Mouse (Mus musculus) cerebellum, adult 18-20 months (tissue): ENCODE results near the gene Wdr19.

Experiments used
- DNase-seq, 2 experiments: peaks; one replicate each; pipeline ENCODE4 v3.0.0; 2021

Gene Wdr19

DNA sequence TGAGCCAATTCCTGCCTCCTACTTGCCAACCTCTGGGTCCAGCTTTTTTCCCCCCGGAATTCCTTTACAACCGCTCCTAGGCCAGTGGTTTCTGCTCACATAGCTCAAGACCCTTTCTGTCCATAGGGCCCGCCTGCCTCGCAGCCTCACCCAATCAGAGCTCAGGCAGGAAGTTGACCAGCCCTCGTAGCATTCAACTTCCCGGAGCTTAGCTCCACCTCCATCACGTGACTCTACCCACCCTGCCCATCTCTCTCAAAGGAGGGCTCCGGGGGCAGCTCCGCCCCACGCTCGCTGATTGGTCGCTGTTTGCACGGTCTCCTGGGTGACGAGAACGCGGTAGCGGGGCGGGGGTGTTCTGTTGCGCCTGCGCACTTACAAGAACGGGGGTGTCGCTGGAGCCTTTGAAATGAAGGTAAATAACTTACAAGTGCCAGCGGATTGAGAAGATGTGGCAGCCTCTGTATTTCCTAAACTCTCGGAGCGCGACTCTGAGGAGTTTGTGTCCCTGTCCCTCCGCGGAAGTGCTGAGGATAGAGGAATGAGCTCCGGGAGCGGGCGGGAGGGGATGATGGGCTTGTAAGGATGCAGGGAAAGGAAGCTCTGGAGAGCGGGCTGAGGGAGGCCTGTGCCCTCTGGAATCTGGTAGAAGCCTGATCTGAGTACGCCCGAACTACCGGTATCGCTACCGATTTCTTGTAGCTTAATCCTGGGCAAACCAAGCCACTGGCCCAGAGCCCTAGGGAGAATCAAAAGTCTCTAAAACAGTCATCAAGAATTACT is at the start of gene Wdr19:
Gene Wdr19 (plus strand): TSS at position 351 of the 783 bp plus-strand sequence.
- peak; percentile 97 to 100 for DNase-seq

DNA sequence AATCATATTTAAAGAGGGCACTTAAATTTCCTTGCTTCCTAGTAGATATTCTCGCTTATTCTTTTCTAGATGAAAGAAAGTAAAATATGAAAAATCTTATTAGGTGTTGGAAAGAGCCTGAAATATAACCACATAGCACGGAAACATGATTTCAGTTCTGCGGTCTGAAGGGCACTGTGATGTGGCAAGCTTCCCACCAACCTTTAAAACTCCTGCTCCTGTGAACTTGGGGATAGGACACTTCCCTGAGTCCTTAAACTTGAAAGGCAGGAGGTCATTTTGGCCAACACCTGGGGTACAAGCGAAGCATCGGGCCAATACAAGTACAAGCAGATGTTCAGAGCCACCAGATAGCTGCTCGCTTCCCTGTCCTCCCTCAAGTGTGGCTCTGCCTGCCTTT is 49.8 kb upstream of the Wdr19 start:
- DNase-seq: no peak

DNA sequence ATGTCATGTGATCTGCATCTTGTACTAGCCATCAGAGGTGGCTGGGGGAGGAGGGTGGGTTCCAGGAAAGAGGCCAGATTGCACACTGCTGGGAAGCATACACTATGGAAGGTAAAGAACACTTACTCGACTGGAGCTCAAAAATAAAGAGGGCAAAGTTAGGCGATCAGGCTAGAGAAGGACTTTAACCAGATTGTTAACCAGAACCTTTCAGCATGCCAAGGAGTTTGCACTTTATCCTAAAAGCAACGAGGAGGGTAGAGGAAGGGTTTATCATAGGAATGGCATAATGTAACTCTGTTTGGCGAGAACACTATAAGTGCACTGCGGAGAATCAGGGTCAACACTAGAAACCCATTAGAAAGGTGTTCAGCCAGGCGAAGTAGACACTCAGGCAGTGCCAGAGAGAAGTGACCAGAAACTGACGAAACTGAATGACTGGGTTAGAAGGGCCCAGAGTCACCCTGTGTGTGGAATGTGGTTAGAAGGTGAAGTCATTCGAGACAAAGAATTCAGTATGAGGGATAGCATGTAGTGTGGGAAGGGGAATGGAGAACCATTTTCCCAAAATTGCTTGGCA is 49.0 kb upstream of the Wdr19 start:
- DNase-seq: no peak

DNA sequence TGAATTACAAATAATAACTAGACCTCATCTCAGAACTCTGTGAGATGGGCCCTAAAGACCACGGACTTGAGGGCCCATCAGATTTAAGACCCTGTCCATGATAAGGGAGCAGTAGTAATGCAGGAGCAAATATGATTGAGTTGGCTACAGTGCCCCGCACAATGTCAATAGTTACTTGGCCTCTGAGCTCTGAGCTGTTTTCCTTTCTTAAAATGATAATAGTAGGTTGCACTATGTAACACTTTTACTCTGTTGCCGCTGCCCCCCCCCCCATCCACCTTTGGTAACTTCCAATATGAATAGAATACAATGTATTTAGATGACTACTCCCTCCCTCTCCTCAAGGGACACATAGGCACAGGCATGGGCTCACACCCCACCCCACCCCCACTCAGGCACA is 48.2 kb upstream of the Wdr19 start:
- DNase-seq: no peak

DNA sequence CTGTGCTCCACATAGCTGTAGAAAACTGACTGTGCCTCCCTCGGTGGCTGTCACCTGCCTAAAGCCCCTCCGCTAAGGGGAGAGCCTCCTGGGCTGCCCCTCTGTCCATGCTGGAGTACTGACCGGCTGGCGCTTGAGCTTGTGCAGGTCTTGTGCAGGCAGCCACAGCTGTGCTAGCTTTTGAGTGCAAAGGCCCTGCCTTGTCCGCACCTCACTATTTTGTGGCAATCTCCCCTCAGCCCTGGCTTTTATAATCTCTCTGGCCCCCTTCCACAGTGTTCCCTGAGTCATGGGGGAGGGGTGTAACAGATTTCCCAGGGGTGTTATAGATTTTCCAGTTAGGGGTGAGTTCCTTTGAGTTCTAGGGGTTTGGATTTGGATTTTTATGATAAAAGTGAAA is 47.7 kb upstream of the Wdr19 start:
- DNase-seq: no peak

DNA sequence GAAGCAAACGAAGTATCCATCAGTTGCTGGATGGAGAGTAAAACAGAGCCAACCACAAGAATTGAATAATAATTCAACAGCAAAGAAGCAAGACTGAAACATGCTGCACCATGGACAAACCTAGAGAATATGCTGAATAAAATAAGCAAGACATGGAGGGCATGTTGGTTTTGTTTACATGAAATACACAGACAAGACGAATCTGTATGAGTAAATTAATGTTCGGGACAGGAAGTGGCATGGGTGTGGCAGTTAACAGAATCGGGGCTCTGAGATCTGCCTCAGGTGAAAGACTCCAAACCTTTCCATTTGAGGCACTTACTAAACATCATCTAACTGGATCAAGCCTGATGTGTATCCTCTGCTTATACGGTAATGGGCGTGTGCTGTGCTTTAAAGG is 45.2 kb upstream of the Wdr19 start:
- DNase-seq: no peak

DNA sequence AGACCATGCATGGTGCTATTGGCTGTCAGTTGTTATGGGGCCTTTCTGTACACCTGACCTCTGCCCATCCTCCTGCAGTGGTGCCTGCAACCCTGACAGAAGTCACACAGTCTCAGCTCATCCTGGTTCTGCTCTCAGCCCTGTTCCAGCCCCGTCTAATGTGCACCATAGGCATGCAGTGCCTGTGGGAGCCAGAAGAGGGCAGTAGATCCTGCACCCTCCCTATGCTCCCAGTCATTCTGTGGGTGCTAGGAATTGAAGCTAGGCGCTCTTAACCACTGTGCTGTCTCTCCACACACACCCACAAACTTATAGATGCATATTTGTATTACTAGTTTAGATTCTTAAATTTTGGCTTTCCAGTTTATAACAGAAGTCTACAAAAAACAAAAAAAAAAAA is 42.6 kb upstream of the Wdr19 start:
- peak in 1 of 2 experiments; percentile 11 for DNase-seq

DNA sequence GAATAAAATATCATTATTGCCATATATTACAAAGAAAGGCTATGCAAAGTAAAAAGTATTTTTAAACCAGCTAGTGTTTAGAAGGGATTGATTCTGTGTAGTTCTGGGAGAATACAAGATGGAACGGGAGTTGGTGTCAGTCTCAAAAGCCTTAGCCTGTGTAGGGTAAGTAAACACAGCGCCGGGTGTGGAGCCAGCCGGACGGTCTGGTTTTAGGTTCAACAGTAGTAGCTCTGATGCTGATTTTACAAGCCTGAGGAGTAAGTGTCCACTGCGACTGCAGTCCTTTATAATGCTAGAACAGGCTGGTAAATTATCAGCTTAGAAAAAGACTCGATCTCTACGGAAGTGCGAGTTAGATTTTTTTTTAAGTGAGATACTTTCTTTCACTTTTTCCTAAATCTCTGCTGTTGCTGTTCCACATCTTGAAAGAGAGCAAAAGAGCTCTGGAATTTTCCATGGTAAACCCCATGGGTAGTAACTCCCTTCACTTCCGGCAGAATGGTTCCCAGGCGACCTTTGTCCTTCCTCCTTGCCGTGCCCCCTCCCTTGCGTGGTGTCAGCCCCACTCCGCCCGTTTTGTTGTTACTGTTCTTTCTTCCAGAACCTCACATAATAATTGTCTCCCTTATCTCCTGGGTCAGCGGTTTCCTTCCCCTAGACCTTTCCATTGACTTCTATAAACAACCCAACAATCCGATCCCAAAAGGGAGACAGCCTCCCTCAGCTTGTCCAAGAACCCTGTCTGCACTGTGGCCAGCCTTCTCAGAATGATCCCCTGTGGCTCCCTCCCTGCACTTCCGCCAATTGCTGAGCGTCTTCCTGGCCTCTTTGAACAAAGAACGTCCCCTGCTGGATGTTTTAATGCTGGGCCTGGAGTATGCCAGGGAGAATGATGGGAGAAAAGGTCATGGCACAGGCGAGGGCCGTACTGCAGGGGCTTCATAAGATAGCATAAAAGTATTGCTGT is 41.8 kb upstream of the Wdr19 start:
- no peak for DNase-seq

DNA sequence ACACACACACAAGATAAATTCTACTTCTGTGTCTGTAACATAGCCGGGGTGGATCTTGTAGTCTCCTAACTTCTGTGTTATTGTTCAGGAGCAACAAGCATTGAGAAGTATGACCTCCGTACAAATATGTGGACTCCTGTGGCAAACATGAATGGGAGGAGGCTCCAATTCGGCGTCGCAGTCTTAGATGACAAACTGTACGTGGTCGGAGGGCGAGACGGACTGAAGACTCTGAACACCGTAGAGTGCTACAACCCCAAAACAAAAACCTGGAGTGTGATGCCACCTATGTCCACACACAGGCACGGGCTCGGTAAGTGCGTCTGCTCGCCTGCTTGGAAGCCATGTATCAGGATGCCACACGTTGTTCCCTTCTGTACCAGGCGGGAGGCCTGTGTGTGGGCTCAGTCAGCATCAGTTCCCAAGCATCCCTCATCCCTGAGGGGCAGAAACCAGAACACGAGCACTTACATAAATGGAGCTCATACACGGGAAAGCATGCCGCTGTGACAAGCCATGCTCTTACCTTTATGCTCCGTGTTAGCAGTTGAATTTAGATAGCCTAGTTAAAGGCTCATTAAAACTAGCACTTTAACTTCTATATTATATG is 40.7 kb upstream of the Wdr19 start:
- DNase-seq: no peak

DNA sequence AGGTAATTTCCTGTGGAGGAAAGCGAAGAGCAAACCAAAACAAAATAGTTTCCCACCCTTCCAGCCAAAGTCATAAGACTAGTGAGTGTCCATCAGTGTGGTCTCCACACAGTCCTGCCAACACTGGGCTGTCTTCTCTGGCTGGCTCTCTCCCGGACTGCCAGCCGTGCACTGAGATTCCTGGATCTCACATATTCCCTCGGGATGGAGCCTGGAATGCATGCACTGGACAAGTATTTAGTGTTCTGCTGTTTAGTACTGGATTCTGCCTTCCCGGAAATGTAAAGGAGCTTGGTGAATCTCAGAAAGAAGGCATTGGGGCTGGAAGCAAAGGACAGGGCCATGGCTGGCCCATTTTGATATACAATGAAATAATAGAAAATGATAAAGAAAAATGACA is 36.5 kb upstream of the Wdr19 start:
- no peak for DNase-seq

DNA sequence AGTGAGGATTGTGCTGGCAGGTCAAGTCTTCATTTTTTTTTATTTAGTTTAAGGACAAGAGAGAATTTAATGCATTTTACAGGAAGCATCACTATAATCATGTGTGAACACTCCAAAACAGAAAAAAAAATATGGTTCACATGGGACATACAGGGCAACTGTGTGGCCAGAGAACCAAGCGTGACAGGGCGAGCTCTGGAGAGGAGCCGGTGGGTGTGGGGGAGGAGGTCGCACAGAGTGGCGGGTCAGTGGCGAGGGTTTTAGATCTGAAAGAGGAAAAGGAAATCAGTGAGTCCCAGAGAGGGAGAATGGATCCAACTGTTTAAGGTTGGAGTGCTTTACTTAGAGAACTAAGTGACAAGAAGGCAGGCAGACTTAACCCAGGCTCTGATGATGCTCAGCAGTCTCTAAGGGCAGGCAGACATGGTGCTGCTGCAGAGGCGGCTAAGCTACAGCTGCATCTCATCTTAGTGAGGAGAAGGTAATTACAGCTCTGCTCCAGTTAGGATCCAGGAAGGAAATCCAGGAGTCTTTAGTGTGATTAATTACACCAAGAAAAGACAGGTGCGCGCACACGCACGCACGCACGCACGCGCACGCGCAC is 35.9 kb upstream of the Wdr19 start:
- no peak for DNase-seq

DNA sequence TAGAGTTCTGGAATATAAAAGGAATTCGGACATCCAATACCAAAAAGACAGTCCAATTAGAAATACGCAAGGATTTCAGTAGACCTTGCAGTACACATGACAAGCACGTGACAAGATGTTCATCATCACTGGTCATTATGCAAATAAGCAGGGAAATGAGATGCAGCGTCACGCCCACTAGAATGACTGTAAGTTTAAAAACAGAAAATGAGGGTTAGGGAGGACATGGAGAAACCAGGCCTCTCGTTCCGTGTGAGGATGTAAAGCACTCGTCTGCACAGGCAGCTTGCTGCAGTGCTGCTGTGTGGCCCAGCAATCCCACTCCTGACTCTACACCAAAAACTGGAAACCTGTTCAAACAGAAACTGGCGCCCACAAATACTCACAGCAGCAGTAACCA is 29.3 kb upstream of the Wdr19 start:
- DNase-seq: no peak

DNA sequence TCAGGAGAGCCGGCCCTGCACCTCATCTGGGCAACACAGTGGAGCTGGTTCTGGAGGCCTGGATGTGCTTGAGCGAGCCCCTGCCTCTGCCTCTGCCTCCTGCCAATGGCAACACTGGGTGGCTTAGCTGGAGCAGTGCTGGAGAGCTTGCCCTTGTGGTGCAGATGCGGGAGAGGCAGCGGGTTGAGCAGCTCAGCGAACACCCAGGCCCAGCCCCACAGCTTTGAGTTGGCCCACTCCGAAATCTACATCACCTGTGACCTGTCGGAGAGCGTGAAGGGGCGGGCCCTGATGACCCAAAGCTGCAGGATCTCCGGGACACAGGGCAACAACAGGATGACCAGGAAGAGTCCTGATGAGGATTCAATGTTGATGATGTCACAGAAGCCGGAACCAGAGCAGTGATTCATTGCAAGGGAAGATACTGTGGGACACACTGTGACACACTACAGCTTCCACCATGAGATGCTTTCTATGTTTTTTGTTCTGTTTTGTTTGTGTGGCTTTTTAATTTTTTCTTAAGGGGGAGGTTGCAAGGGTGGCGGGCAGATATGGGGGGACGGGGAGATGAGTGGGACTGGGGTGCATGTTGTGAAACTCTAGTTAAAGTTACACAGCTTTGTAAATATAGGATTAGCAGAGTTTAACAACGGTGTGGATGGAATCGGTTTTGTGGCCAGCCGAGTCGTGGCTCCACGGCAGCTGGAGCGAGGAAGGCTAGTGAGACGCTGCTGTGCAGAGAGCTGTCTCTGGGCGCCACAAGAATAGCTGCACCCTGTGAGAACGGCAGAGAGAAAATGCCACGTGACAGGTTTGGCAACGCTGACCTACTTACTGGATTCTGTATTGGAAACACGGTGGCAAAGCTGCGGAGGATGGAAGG is 24.2 kb upstream of the Wdr19 start:
- peak; percentile 66 to 74 for DNase-seq

DNA sequence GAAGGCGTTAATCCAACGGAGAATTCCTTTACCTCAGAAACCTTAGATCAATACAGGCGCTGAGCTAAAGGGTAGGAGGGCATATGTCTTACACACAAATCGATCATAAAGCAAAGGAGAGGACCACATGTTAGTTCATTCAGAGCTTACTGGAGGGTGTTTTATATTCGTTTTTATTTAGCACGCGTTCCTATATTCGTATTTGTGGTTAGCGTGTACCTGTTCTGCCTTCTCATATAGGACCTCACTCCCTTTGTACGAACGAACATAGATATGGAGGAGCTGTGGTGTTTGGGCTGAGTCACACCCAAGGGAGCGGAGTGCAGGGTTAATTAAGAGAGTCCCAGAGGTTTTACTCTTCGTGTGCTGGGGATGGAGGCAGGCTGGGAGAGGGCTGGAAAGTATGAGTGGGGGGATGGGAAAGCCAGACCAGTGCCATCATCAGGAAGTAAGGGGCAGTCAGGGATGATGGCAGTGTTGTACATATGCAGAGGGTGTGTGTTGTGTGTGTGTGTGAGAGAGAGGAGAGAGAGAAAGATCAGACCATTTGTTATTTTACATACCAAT is 23.5 kb upstream of the Wdr19 start:
- DNase-seq: peak in 1 of 2 experiments; percentile 22

DNA sequence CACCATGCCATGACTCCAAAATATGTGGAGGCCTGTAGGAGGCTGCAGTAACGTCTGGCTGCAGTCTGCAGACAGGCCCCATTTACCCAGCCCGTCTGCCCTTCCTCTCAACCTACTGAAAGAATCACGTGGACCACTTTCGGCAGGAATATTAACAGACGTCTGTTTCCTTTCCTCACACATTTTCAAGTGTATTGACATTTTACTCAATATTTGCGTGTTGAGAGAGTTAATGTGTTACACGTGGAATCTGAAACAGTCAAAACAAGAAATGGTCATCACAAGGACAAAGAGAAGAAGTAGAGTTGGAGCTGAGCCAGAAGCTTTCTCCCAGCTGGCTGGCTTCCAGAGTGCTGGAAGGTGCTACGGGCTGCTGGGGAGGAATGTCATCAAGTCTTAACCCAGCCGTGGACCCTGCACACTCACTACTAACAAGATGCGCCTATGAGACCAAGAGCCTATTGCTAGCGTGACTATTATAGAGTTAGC is 22.4 kb upstream of the Wdr19 start:
- DNase-seq: peak in 1 of 2 experiments; percentile 33

DNA sequence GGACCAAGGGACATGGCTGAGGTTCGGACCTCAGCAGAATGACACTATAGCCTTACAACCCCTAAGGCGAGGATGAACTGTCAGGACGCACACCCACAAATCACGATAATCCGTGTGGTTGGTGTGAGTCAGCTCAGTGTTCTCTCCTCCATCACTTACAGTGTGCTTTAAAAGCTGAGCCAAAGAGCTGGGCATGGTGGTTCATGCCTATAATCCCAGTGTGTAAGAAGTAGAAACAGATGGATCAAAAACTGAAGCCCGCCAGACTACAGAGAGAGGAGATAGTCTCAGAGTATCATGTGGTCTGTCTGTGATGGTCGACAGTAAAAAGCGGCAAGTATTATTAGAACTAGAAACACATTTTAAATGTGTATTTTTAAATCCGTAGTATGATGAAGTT is 21.0 kb upstream of the Wdr19 start:
- DNase-seq: no peak

DNA sequence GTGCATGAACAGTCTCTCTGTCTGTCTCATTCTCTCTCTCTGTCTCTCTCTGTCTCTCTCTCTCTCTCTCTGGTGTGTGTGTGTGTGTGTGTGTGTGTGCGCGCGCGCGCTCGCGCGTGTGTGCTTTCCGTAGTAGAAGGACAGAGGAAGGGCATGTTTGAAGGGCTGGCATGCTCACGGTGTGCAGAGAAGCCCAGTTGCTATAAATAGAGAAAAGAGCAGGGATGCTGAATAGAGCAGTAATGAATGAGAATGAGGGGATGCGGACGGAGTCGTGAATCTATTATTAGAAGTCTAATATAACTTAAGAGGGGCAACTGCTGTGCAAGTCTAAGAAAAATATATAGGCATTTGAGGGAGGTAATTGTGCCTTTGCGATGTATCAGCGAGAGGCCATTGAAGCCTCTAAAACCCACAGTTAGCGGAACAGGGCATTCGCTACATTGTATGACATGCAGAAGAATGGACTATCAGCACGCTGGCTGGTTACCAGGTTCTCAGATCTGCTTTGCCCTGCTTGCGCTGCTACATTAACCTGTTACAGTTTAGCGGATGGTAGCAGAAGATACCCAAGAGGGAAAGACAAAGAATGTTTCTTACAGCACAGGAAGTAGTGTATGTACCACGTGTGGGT is 18.2 kb upstream of the Wdr19 start:
- peak in 1 of 2 experiments; percentile 25 for DNase-seq

DNA sequence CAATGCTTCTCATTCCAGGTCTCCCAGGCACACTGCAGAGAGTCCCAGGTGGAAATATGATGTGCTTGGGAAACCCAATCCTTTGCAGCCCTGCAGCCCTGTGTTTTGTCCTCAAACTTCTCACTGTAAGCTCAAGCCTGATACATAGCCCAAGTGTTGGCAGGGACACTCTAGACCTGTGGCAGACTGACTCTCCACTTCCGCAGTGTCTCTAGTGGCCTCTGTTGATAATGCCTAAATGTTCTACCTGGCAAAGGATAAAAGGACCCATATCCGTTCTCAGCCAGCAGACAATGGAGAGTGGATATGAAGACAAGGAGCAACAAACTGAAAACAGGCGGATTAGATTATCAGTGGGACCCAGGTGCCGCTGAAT is 17.7 kb upstream of the Wdr19 start:
- no peak for DNase-seq

DNA sequence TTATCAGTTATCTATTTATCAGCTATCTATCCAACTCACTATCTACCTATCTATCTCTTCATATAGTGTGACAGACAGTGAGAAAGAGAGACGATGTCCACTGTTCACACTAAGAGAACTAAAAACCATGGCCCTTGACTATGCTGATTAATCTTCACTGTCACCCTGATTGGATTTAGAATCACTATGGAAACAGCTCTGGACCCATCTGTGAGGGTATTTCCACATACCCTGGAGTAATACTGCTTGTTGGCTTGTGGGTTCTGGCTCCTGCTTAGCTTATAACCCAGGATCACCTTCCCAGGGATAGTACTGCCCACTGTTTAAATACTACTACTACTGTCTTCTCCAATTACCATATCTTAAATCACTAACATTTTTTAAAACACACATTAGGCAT is 17.2 kb upstream of the Wdr19 start:
- DNase-seq: no peak

DNA sequence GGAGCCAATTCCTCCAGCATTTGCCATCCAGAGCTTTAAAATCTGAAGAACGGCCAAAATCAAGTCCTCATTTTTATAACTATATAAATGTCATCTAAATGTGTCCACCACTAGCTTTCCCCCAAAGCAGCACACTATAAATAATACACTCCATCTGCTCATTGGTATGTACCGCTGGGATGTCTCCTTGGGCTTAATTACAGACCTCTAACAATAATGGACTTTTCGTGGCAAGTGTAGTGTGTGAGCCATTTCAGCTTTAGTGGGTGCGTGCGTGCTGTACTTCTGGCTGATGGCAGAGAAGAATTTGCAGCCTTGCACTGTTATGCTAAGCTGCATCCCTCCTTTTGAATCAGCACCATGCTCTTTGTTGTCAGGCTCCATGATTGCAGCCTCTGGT is 7.9 kb upstream of the Wdr19 start:
- DNase-seq: no peak

DNA sequence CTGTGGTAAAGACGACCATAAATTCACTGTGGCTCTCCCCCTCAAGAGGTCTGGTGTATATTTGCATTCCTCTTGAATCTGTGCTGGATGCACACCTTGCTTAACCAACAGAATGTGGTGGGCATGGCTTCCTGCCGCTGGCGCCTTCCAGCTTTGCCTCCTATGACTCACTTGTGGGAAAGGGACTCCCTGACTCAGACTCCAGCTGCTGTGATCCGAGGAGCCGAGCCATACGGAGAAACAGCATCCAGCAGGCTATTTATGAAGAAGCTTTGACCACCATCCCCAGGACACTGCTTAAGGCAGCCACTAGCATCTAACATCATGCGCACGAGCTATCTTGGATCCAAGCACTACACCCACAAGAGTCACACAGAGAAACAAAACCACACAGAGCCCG is 5.1 kb upstream of the Wdr19 start:
- DNase-seq: no peak
